Mouse (Mus musculus) small intestine, adult 2 months (tissue): ENCODE results near the gene Sar1b. TPM values are rescaled to one million over a fixed set of nuclear protein-coding genes. Genes with fewer than 3 reads are reported as not detected.

ENCODE experiments used
- H3K27ac ChIP-seq: fragments of 200-500 bp; 2 replicates; pipeline ENCODE4 v1.5.1; 2012; ENCODE audit warnings: low read depth, low read length, control low read depth, inconsistent platforms; ENCODE audit not compliant: insufficient read depth
- H3K27me3 ChIP-seq: fragments of 200-500 bp; 2 replicates; pipeline ENCODE4 v1.6.1; 2012; ENCODE audit warnings: mild to moderate bottlenecking, moderate library complexity, low read length, inconsistent platforms; ENCODE audit not compliant: control insufficient read depth, insufficient read depth
- H3K36me3 ChIP-seq: fragments of 200-500 bp; 2 replicates; pipeline ENCODE4 v1.6.1; 2012; ENCODE audit warnings: mild to moderate bottlenecking, low read length, control low read depth, inconsistent platforms; ENCODE audit not compliant: control insufficient read depth, insufficient read depth
- H3K4me1 ChIP-seq: fragments of 200-500 bp; 2 replicates; pipeline ENCODE4 v1.6.1; 2012; ENCODE audit warnings: low read length, inconsistent platforms, mixed read lengths; ENCODE audit not compliant: control insufficient read depth, insufficient read depth, insufficient read length
- H3K4me3 ChIP-seq: fragments of 200-500 bp; 2 replicates; pipeline ENCODE4 v1.5.1; 2012; ENCODE audit warnings: low read depth, mild to moderate bottlenecking, control low read depth, inconsistent platforms, low read length, moderate library complexity
- CTCF ChIP-seq: fragments of 200-500 bp; IDR thresholded peaks from 2 replicates; pipeline ENCODE4 v1.5.1; 2012; ENCODE audit warnings: low read depth, mild to moderate bottlenecking, control low read depth, inconsistent platforms, low read length, moderate library complexity, mixed read lengths; ENCODE audit not compliant: insufficient replicate concordance, insufficient read length; ENCODE audit errors: extremely low read depth
- POLR2A ChIP-seq: fragments of 200-500 bp; IDR thresholded peaks from 2 replicates; pipeline ENCODE4 v1.6.1; 2012; ENCODE audit warnings: low read depth, mild to moderate bottlenecking, control low read depth, inconsistent platforms, low read length, moderate library complexity
- WGBS: fragments of 180-500 bp; shearing (Covaris S2); methylation state at CpG from one replicate; pipeline ENCODE4 v1.1.7; 2018; 5-methylcytosine and 5-hydroxymethylcytosine counted together
- polyA plus RNA-seq: library from polyadenylated mRNA; depleted of rRNA; stranded (reverse); fragments of >200 nt; gene quantifications from 2 replicates; pipeline ENCODE4 v1.2.3, GENCODE M21; 2012

Sar1b gene
- polyA plus RNA-seq, 1 experiment = 19.9 TPM

GRCm38 (mm10) chr11:51820861-51821260 lies 57.4 kb downstream of the Sar1b start:
- TF ChIP-seq POLR2A (no peak), CTCF (peak; percentile 83; the same call in 1 of the 2 replicates)
- WGBS = 33% methylated on average over 11 of the region's 11 CpGs
- H3K4me3 ChIP-seq = no peak overlapping the region
- H3K36me3 ChIP-seq = peaks cover 30% of the 10 kb centered on the region
- peaks cover 9% of the 10 kb centered on the region for H3K4me1 ChIP-seq
- H3K27me3 ChIP-seq = no peaks in the 10 kb centered on the region
- H3K27ac ChIP-seq = no peak overlapping the region

DNA sequence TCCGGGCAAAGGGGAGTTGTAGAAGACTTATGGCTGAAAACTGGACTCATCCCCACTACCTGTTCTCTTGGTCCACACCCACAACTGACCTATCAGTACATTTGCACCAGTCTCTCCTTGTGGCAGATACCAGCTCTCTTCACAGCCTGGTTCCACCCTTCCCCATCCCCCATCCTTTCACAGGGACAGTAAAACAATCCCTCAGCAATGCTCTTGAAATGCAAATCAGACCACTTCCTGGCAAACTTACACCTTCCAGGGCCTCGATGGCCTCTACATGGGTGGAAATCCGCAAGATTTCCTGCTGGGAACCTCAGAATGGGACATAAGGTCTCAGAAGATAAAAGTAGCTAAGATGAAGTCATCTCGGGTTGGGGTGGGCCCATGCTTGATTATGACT lies 59.2 kb downstream of the Sar1b start:
- peaks cover 7% of the 10 kb centered on the region for H3K4me1 ChIP-seq
- peaks cover 34% of the 10 kb centered on the region for H3K36me3 ChIP-seq
- H3K4me3 ChIP-seq = no peak overlapping the region
- H3K27ac ChIP-seq = no peak overlapping the region
- WGBS = 68% methylated on average over 4 of the region's 4 CpGs
- TF ChIP-seq POLR2A (no peak), CTCF (no peak)
- H3K27me3 ChIP-seq = no peaks in the 10 kb centered on the region

DNA sequence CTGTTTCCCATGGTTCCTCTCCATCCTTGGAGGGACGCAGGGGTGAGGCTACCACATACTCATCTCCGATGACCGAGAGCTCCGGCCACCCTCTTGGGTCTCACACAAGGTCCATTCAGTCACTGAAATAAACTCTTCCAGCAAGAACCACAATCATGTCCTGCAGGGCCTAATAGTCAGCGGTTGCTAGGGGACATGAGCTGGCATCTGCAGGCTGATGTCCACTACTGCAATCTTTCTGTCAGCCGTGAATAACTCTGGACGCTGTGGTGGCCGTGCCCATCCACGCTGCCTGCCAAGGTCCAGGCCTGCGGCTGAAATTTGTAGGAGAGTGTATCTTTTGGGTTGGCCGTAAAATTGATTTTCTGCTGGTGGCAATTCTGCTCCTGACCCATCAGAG lies 59.8 kb downstream of the Sar1b start:
- 92% methylated on average over 11 of the region's 11 CpGs for WGBS
- no peak overlapping the region for H3K27ac ChIP-seq
- H3K27me3 ChIP-seq = no peaks in the 10 kb centered on the region
- peaks cover 4% of the 10 kb centered on the region for H3K4me1 ChIP-seq
- H3K36me3 ChIP-seq = peaks cover 37% of the 10 kb centered on the region
- TF ChIP-seq CTCF (no peak), POLR2A (no peak)
- no peak overlapping the region for H3K4me3 ChIP-seq

DNA sequence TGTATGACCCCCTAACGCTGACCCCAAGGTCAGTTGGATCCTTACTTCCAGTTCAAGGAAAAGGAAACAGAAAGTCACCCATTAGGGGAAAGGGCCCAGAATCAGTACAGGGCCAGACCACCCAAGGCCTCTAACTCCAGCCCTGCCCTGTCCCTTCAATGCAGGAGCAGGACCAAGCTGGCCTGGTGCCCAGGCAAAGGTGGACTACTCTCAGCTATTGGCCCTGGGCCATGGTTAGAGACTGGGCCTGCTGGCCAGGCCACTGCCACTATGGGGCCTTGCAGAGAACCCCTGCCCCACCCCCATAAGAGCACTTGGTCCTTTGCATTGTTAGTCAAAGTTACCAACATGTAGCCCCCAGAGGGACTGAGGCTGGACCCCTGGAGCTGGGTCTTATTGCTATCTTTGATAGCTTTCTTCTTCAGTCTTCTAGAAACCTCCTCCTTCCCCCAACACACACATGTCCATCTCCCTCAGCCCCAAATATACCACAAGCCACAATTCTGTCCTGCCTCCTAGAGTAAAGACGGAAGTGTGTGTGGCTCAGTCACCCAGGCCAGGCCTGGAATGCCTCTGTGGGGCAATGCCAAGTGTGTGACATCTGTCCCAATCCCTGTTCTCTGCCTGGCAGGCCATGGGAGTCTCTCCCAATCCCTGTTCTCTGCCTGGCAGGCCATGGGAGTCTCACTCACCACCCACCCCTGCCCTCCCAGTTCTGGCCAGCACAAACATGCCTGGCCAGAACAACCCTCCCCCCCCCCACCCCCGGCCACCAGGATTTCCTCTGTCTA lies 60.7 kb downstream of the Sar1b start:
- H3K4me3 ChIP-seq = no peak overlapping the region
- TF ChIP-seq POLR2A = no peak
- no peak for TF ChIP-seq CTCF
- 74% methylated on average over 3 of the region's 3 CpGs for WGBS
- H3K36me3 ChIP-seq = peaks cover 39% of the 10 kb centered on the region
- H3K27ac ChIP-seq = no peak overlapping the region
- no peaks in the 10 kb centered on the region for H3K27me3 ChIP-seq
- H3K4me1 ChIP-seq = peaks cover 4% of the 10 kb centered on the region

- no peaks in the 10 kb centered on the region for H3K27me3 ChIP-seq
- no peak for TF ChIP-seq CTCF
- no peak for TF ChIP-seq POLR2A
- WGBS = 92% methylated on average over 19 of the region's 19 CpGs
- H3K4me1 ChIP-seq = peaks cover 4% of the 10 kb centered on the region
- no peak overlapping the region for H3K4me3 ChIP-seq
- peaks cover 44% of the 10 kb centered on the region for H3K36me3 ChIP-seq
- H3K27ac ChIP-seq = no peak overlapping the region
Measured at GRCm38 (mm10) chr11:51824867-51825424, 61.5 kb downstream of the Sar1b start.

DNA sequence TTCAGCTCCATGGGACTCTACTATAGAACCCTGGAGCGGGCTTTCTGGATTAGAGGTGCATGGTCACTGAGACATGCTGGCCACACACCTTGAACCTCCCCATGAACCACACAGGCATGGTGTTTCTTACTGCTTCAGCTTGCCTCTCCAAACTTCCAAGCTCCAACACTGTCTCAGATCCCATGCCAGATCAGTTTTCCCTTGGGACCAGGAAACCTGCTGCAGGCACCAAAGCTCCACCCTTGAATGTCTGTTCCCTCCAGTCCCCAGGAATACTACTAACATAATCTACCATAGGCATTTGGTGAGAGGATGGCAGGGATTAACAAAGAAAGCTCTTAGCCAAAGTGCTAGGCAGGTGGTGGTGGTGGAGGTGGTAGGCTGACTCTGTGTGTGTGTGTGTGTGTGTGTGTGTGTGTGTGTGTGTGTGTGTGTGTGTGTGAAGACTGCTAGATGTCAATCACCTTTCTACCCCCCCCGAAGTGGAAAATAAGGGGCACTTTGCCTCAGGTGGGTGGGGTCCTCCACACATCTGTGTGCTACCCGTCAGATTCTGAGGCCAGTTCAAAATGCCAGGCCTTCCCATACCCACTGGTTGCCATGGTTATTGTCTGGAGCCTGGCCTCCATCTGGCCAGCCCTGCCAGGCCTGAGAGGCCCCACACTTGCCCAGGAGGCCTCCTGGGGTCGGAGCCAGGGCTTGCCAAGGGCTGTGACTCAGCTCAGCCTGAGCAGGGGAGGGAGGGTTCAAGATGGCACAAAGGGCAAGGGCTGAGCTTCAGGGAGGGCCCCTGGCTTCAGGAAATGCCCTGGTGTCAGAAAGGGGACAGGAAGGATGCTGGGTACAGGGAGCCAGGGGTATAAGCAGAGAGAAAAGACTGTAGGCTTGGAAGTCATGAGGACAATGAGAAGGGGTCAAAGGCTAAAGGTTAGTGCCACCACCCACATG lies 68.7 kb downstream of the Sar1b start:
- Histone ChIP-seq H3K4me3 (no peak overlapping the region), H3K27ac (no peak overlapping the region), H3K27me3 (no peaks in the 10 kb centered on the region), H3K4me1 (peaks cover 13% of the 10 kb centered on the region), H3K36me3 (peaks cover 35% of the 10 kb centered on the region)
- no peak for TF ChIP-seq POLR2A
- no peak for TF ChIP-seq CTCF
- 68% methylated on average over 4 of the region's 4 CpGs for WGBS

DNA sequence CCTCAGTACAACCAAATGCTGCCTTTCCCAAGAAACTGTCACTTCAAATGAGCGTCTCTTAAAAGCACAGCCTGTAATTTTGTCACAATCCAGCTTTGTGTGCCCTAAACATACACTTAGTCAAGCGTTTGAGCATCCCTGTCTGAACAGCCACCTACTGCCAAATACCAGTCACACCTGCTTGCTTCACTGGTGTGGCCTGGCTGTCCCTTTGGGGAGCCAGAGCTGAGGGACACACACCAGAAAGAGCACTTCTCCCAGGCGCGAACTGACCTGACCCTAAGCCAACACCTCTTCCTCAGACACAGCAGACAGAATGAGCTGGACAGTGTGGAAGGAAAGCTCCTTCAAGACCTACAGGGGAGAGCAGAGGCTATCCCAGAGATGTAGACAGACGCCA lies 69.5 kb downstream of the Sar1b start:
- WGBS = 77% methylated on average over 5 of the region's 5 CpGs

More for the DNA sequence above, 69.5 kb downstream of the Sar1b start:
- Histone ChIP-seq H3K36me3 (peaks cover 29% of the 10 kb centered on the region), H3K4me3 (no peak overlapping the region), H3K27ac (no peak overlapping the region), H3K4me1 (peaks cover 13% of the 10 kb centered on the region), H3K27me3 (no peaks in the 10 kb centered on the region)
- TF ChIP-seq POLR2A (no peak), CTCF (no peak)
